Mouse (Mus musculus) heart, adult 2 months (tissue): ENCODE data around the gene Ctse. TPM values are rescaled to one million over a fixed set of nuclear protein-coding genes. Genes with fewer than 3 reads are reported as not detected.
"Not testable (repeated sequence)": the region's sequence is repeated elsewhere in the genome, so short reads cannot be mapped to it uniquely, and the experiment has no call there.

ENCODE experiments used
- DNase-seq, 2 experiments: peaks; one replicate each; pipeline ENCODE4 v3.0.0; 2021
- H3K27ac ChIP-seq: fragments of 200-600 bp; 2 replicates; pipeline ENCODE4 v1.8.1; 2022
- H3K27me3 ChIP-seq: fragments of 200-500 bp; 2 replicates; pipeline ENCODE4 v1.6.1; 2012; ENCODE audit warnings: mild to moderate bottlenecking, low read length, inconsistent platforms, mixed read lengths; ENCODE audit not compliant: control insufficient read depth, insufficient read depth
- H3K36me3 ChIP-seq: fragments of 200-500 bp; 2 replicates; pipeline ENCODE4 v1.6.1; 2012; ENCODE audit warnings: low read length, inconsistent platforms; ENCODE audit not compliant: control insufficient read depth, insufficient read depth
- H3K4me1 ChIP-seq: fragments of 200-500 bp; 2 replicates; pipeline ENCODE4 v1.6.1; 2011; ENCODE audit warnings: low read length; ENCODE audit not compliant: control insufficient read depth, insufficient read depth
- H3K4me3 ChIP-seq: fragments of 200-600 bp; 2 replicates; pipeline ENCODE4 v1.8.1; 2022
- H3K79me2 ChIP-seq: fragments of 200-500 bp; replicated peaks from 2 replicates; pipeline ENCODE4 v1.6.1; 2012; ENCODE audit warnings: mild to moderate bottlenecking, inconsistent platforms, low read length, moderate library complexity, mixed read lengths; ENCODE audit not compliant: control insufficient read depth, insufficient read depth
- H3K9ac ChIP-seq: fragments of 200-500 bp; 2 replicates; pipeline ENCODE4 v1.6.1; 2012; ENCODE audit warnings: low read depth, mild to moderate bottlenecking, control low read depth, inconsistent platforms, low read length, mixed read lengths
- CTCF ChIP-seq: fragments of 200-600 bp; IDR thresholded peaks from 2 replicates; pipeline ENCODE4 v1.8.1; 2022; ENCODE audit warnings: antibody characterized with exemption, mild to moderate bottlenecking, moderate library complexity
- EP300 ChIP-seq: fragments of 200-500 bp; IDR thresholded peaks from 2 replicates; pipeline ENCODE4 v1.6.1; 2011; ENCODE audit warnings: low read depth, low read length, control low read depth; ENCODE audit not compliant: insufficient read depth
- POLR2A ChIP-seq: fragments of 200-500 bp; IDR thresholded peaks from 2 replicates; pipeline ENCODE4 v1.6.1; 2011; ENCODE audit warnings: mild to moderate bottlenecking, low read depth, low read length, control low read depth; ENCODE audit not compliant: insufficient read depth
- WGBS: fragments of 180-500 bp; shearing (Covaris S2); methylation state at CpG from one replicate; pipeline ENCODE4 v1.1.7; 2018; 5-methylcytosine and 5-hydroxymethylcytosine counted together
- intact Hi-C: fragments of 180-260 bp; cut with DNase I; formaldehyde crosslinking; loops from one replicate; pipeline ENCODE4 v1.15.1; 2025
- polyA plus RNA-seq: library from polyadenylated mRNA; depleted of rRNA; stranded (reverse); fragments of >200 nt; gene quantifications from 2 replicates; pipeline ENCODE4 v1.2.3, GENCODE M21; 2012
- total RNA-seq, 2 experiments: library from RNA; stranded (reverse); gene quantifications; 2 replicates each; pipeline ENCODE4 v1.2.3; 2021

The Ctse gene
- total and polyA plus RNA-seq, 3 experiments = 0.39 to 0.86 (median 0.63) TPM

DNA sequence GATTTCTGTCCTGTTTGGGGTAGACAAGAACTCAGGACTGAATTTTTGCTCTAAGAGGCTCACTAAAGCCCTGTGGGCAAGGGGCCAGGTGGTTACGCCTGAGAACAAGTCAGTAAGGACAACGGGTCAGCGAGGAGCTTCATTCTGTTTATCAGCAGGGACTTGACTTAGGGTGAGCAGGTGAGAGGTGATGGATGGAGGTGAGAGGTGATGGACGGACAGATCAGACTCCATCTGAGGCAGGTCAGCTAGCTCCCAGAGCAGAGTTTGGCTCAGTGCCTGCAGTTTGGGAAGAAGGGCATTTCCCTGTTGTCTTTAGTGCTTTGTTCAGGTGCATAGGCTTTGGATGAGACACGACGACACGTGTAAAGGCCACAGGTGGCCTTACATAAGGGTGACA is 18.8 kb upstream of the Ctse start:
- no peaks in the 10 kb centered on the region for H3K27me3 ChIP-seq
- no peaks in the 10 kb centered on the region for H3K79me2 ChIP-seq
- H3K9ac ChIP-seq = no peak overlapping the region
- intact Hi-C loops = no loop called here
- no peak overlapping the region for H3K27ac ChIP-seq
- TF ChIP-seq CTCF (no peak), POLR2A (no peak), EP300 (no peak)
- H3K4me3 ChIP-seq = no peak overlapping the region
- H3K4me1 ChIP-seq = no peaks in the 10 kb centered on the region
- DNase-seq = no peak
- no peaks in the 10 kb centered on the region for H3K36me3 ChIP-seq
- 74% methylated on average over 7 of the region's 7 CpGs for WGBS

DNA sequence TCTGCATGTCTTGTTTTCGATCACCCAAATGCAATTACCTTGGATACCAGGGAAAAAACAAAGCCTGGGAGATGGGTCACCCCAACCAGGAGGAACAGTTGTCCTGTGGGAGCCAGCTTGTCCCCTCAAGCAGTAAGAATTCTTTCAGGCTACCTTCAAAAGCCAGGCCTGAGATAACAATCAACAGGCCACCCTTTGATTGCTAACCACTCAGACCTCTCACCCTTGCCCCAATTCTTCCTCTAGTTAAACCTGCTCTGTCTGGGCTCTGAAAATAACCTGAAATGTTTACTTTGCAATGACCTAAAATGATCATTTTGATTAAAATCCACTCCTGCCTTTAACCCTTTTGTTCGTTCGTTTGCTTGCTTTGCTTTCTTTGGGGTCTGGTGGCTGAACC is 14.5 kb upstream of the Ctse start:
- no peak overlapping the region for H3K9ac ChIP-seq
- no peaks in the 10 kb centered on the region for H3K4me1 ChIP-seq
- intact Hi-C loops = no loop called here
- TF ChIP-seq CTCF (no peak), EP300 (no peak), POLR2A (no peak)
- no peaks in the 10 kb centered on the region for H3K36me3 ChIP-seq
- H3K27me3 ChIP-seq = no peaks in the 10 kb centered on the region
- no peak overlapping the region for H3K4me3 ChIP-seq
- DNase-seq = no peak
- no peaks in the 10 kb centered on the region for H3K79me2 ChIP-seq
- WGBS = 86% methylated on average over 3 of the region's 3 CpGs
- no peak overlapping the region for H3K27ac ChIP-seq

GRCm38 (mm10) chr1:131624175-131624835 is 13.8 kb upstream of the Ctse start:
- H3K79me2 ChIP-seq = no peaks in the 10 kb centered on the region
- TF ChIP-seq EP300 = no peak
- no peak for TF ChIP-seq CTCF
- TF ChIP-seq POLR2A = no peak
- no peaks in the 10 kb centered on the region for H3K27me3 ChIP-seq
- WGBS = 57% methylated on average over 3 of the region's 3 CpGs
- no peak overlapping the region for H3K4me3 ChIP-seq
- no peak overlapping the region for H3K27ac ChIP-seq
- H3K9ac ChIP-seq = no peak overlapping the region
- no peaks in the 10 kb centered on the region for H3K4me1 ChIP-seq
- no peak for DNase-seq
- H3K36me3 ChIP-seq = no peaks in the 10 kb centered on the region
- intact Hi-C loops = no loop called here

DNA sequence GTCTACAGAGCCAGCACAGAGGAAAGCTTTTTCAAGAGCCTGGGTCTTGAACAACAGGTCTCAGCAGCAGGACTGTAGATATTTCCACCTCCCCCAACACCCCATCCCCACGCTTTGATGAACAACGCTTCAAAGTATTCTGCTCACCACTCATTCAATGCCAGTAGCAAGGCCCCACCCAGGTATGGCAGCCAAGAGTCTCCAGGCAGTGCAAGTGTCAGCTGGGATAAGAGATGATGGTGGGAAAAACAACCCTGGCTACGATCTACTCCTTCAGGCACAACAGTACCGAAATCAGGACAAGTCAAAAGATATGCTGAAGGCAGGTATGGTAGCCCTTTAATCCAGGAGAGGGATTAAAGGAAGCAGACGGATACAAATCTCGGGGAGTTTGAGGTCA is 11.9 kb upstream of the Ctse start:
- H3K9ac ChIP-seq = no peak overlapping the region
- H3K27me3 ChIP-seq = no peaks in the 10 kb centered on the region
- intact Hi-C loops = no loop called here
- H3K4me3 ChIP-seq = no peak overlapping the region
- TF ChIP-seq POLR2A = no peak
- TF ChIP-seq CTCF = no peak
- TF ChIP-seq EP300 = no peak
- no peaks in the 10 kb centered on the region for H3K4me1 ChIP-seq
- no peaks in the 10 kb centered on the region for H3K79me2 ChIP-seq
- no peak overlapping the region for H3K27ac ChIP-seq
- H3K36me3 ChIP-seq = no peaks in the 10 kb centered on the region
- WGBS = 84% methylated on average over 6 of the region's 6 CpGs
- DNase-seq = no peak

GRCm38 (mm10) chr1:131632216-131632615 is 5.9 kb upstream of the Ctse start:
- intact Hi-C loops = not testable (repeated sequence)

DNA sequence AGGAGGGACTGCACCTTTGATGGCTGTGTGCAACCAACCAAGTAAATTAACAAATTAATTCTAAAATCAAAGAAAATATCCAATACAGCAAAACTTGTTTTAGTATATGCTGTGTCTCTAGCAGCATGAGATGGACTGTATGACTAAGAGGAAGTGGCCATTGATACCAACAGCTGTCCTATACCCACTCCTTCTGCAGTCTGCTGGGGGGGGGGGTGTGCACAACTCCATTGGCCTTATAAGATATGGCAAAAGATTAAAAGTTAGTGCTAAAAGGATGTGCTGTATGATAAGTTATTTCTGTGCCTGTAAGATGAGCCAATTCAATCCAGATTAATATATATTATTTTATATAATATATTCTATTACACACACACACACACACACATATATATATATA is 3.6 kb upstream of the Ctse start:
- H3K27ac ChIP-seq = no peak overlapping the region
- intact Hi-C loops = no loop called here
- TF ChIP-seq EP300 (no peak), POLR2A (no peak), CTCF (no peak)
- no peaks in the 10 kb centered on the region for H3K27me3 ChIP-seq
- no peaks in the 10 kb centered on the region for H3K4me1 ChIP-seq
- no peaks in the 10 kb centered on the region for H3K36me3 ChIP-seq
- H3K4me3 ChIP-seq = no peak overlapping the region
- no peak overlapping the region for H3K9ac ChIP-seq
- no peaks in the 10 kb centered on the region for H3K79me2 ChIP-seq
- no peak for DNase-seq

More at GRCm38 (mm10) chr1:131632216-131632615, 5.9 kb upstream of the Ctse start:
- H3K4me1 ChIP-seq, DNase-seq, H3K27me3 ChIP-seq, H3K27ac ChIP-seq, H3K4me3 ChIP-seq, H3K79me2 ChIP-seq, H3K36me3 ChIP-seq, H3K9ac ChIP-seq: not testable (repeated sequence)
- 59% methylated on average over 6 of the region's 6 CpGs for WGBS
